In genomic region chr3:154816801-154817625, GRCm38 (mm10) we compare ENCODE assay signal across 8 mouse cellular contexts.
DNase-seq lines count a peak whose midpoint lies in the region; ATAC-seq and TF ChIP-seq lines count a peak whose summit lies in the region.

No protein-coding gene starts in this region.

- TF ChIP-seq CTCF in left cerebral cortex, adult 2 months (IDR thresholded peaks at IDR 0.05) = no peak

- 0 out of 2 replicates have a peak overlapping the region, but pooled peaks have one; percentile 11 for H3K9ac ChIP-seq in neural tube, embryonic 11.5 days (ENCODE audit: low read length)
- H3K9ac ChIP-seq in heart, embryonic 16.5 days (ENCODE audit: low read length) = no peak overlapping the region
- peak overlapping the region; percentile 41; the same call in 1 of the 2 replicates for H3K9ac ChIP-seq in neural tube, embryonic 14.5 days (replicated peaks; ENCODE audit: low read depth, low read length)
- H3K9ac ChIP-seq in liver, embryonic 11.5 days (ENCODE audit: low read depth, low read length) = no peak overlapping the region

- 52% methylated on average over 19 of the region's 19 CpGs for WGBS in neural tube, embryonic 11.5 days
- WGBS in heart, embryonic 16.5 days = 49% methylated on average over 19 of the region's 19 CpGs
- WGBS in neural tube, embryonic 14.5 days = 34% methylated on average over 19 of the region's 19 CpGs
- WGBS in liver, embryonic 11.5 days = 46% methylated on average over 19 of the region's 19 CpGs

- no peak overlapping the region for H3K4me2 ChIP-seq in neural tube, embryonic 11.5 days (ENCODE audit: low read depth)
- no peak overlapping the region for H3K4me2 ChIP-seq in heart, embryonic 16.5 days (ENCODE audit: low read depth, low read length)
- peak overlapping the region; percentile 43 for H3K4me2 ChIP-seq in neural tube, embryonic 14.5 days (ENCODE audit: low read depth, low read length)
- no peak overlapping the region for H3K4me2 ChIP-seq in liver, embryonic 11.5 days

- peak; percentile 67; the same call in 1 of the 2 replicates for ATAC-seq in neural tube, embryonic 11.5 days (ENCODE audit: insufficient read depth, low FRiP score, low TSS enrichment)
- ATAC-seq in heart, embryonic 16.5 days (replicated peaks; ENCODE audit: extremely low read depth, insufficient read depth, low FRiP score) = peak; percentile 77
- peak; percentile 81 for ATAC-seq in neural tube, embryonic 14.5 days (ENCODE audit: low read depth)
- no peak for ATAC-seq in liver, embryonic 11.5 days (replicated peaks; ENCODE audit: low FRiP score)

- H3K27me3 ChIP-seq in neural tube, embryonic 11.5 days (ENCODE audit: control insufficient read depth, insufficient read depth, low read length) = no peaks in the 10 kb centered on the region
- H3K27me3 ChIP-seq in heart, embryonic 16.5 days (ENCODE audit: control insufficient read depth, insufficient read depth, low read length) = no peaks in the 10 kb centered on the region
- H3K27me3 ChIP-seq in neural tube, embryonic 14.5 days (ENCODE audit: control insufficient read depth, insufficient read depth, low read length) = no peaks in the 10 kb centered on the region
- peaks cover 9% of the 10 kb centered on the region; the same call in 1 of the 2 replicates for H3K27me3 ChIP-seq in liver, embryonic 11.5 days (replicated peaks; ENCODE audit: control insufficient read depth, insufficient read depth, low read length)

- no peak overlapping the region for H3K4me3 ChIP-seq in neural tube, embryonic 11.5 days (ENCODE audit: low read depth, low read length)
- no peak overlapping the region for H3K4me3 ChIP-seq in heart, embryonic 16.5 days (ENCODE audit: low read length)
- peak overlapping the region; percentile 37 for H3K4me3 ChIP-seq in left cerebral cortex, adult 2 months
- peak overlapping the region; percentile 15; the same call in 1 of the 2 replicates for H3K4me3 ChIP-seq in neural tube, embryonic 14.5 days (ENCODE audit: low read depth, low read length)
- H3K4me3 ChIP-seq in liver, embryonic 11.5 days (ENCODE audit: low read depth, low read length) = no peak overlapping the region

- H3K27ac ChIP-seq in neural tube, embryonic 11.5 days (ENCODE audit: low read depth, low read length) = no peak overlapping the region
- H3K27ac ChIP-seq in heart, embryonic 16.5 days (ENCODE audit: low read length) = no peak overlapping the region
- H3K27ac ChIP-seq in left cerebral cortex, adult 2 months = peak overlapping the region; percentile 66
- 0 out of 2 replicates have a peak overlapping the region, but pooled peaks have one; percentile 12 for H3K27ac ChIP-seq in neural tube, embryonic 14.5 days (ENCODE audit: low read depth, low read length)
- no peak overlapping the region for H3K27ac ChIP-seq in liver, embryonic 11.5 days (ENCODE audit: low read depth, low read length)

- DNase-seq in neural tube, embryonic 11.5 days (ENCODE audit: low spot score) = no peak
- no peak for DNase-seq in neural tube, embryonic 10.5 days (ENCODE audit: extremely low spot score, low spot score)
- peak; percentile 45 to 63 for DNase-seq in left cerebral cortex, adult 2 months (ENCODE audit: extremely low spot score in 1 of 2, low spot score in 2 of 2)
- DNase-seq in liver, embryonic 11.5 days (ENCODE audit: low spot score) = no peak
- no peak for DNase-seq in spleen, postnatal 10 days (ENCODE audit: low spot score in 2 of 2)
- DNase-seq in kidney, postnatal 36 days = no peak

- intact Hi-C loops in left cerebral cortex, adult 2 months (cut with DNase I) = loop anchor here (2.0 to 5.0 kb wide), 3 partner anchors 100 to 276 kb away; partner anchors contain the start of genes Fpgt and Lrriq3

- no peaks in the 10 kb centered on the region for H3K9me3 ChIP-seq in neural tube, embryonic 11.5 days (ENCODE audit: control insufficient read depth, low read length)
- H3K9me3 ChIP-seq in heart, embryonic 16.5 days (replicated peaks; ENCODE audit: control insufficient read depth, low read length) = no peaks in the 10 kb centered on the region
- H3K9me3 ChIP-seq in neural tube, embryonic 14.5 days (ENCODE audit: control insufficient read depth, low read length) = no peaks in the 10 kb centered on the region
- no peaks in the 10 kb centered on the region for H3K9me3 ChIP-seq in liver, embryonic 11.5 days (ENCODE audit: control insufficient read depth, low read length)

- no peaks in the 10 kb centered on the region for H3K4me1 ChIP-seq in neural tube, embryonic 11.5 days (ENCODE audit: control insufficient read depth, insufficient read depth, low read length)
- H3K4me1 ChIP-seq in heart, embryonic 16.5 days (ENCODE audit: control insufficient read depth, insufficient read depth, low read length) = peaks cover 6% of the 10 kb centered on the region
- H3K4me1 ChIP-seq in neural tube, embryonic 14.5 days (ENCODE audit: control insufficient read depth, insufficient read depth, low read length) = peaks cover 10% of the 10 kb centered on the region; the same call in 1 of the 2 replicates
- H3K4me1 ChIP-seq in liver, embryonic 11.5 days (replicated peaks; ENCODE audit: control insufficient read depth, insufficient read depth, low read length) = no peaks in the 10 kb centered on the region

- H3K36me3 ChIP-seq in neural tube, embryonic 11.5 days (ENCODE audit: control insufficient read depth, insufficient read depth, low read length) = no peaks in the 10 kb centered on the region
- peaks cover 3% of the 10 kb centered on the region for H3K36me3 ChIP-seq in heart, embryonic 16.5 days (ENCODE audit: control insufficient read depth, insufficient read depth)
- no peaks in the 10 kb centered on the region for H3K36me3 ChIP-seq in neural tube, embryonic 14.5 days (ENCODE audit: control insufficient read depth, insufficient read depth, low read length)
- no peaks in the 10 kb centered on the region for H3K36me3 ChIP-seq in liver, embryonic 11.5 days (ENCODE audit: control insufficient read depth, insufficient read depth, low read length)

Comparison
In these comparisons a context has a peak if more than half of its experiments do, and no peak if none do; other contexts are left out.
1. H3K27ac ChIP-seq: peak in left cerebral cortex, adult 2 months (single experiment) and neural tube, embryonic 14.5 days (single experiment); none in neural tube, embryonic 11.5 days (single experiment), heart, embryonic 16.5 days (single experiment) and liver, embryonic 11.5 days (single experiment).
2. H3K4me3 ChIP-seq: peak in left cerebral cortex, adult 2 months (single experiment) and neural tube, embryonic 14.5 days (single experiment); none in neural tube, embryonic 11.5 days (single experiment), heart, embryonic 16.5 days (single experiment) and liver, embryonic 11.5 days (single experiment).
3. DNase-seq: peak in left cerebral cortex, adult 2 months (2 of 2); none in neural tube, embryonic 11.5 days (single experiment), neural tube, embryonic 10.5 days (single experiment), liver, embryonic 11.5 days (single experiment), spleen, postnatal 10 days (0 of 2) and kidney, postnatal 36 days (0 of 2).
4. H3K9ac ChIP-seq: peak in neural tube, embryonic 11.5 days (single experiment) and neural tube, embryonic 14.5 days (single experiment); none in heart, embryonic 16.5 days (single experiment) and liver, embryonic 11.5 days (single experiment).